Mouse (Mus musculus) CH12.LX (cell line): Measurements from ENCODE around the gene Lpo.

Experiments used
- CHD1 ChIP-seq: IDR thresholded peaks from 2 replicates; pipeline ENCODE4 v1.6.1; 2012; ENCODE audit warnings: low read depth, low read length, improper control_type of control experiment, inconsistent platforms
- CTCF ChIP-seq, 2 experiments: IDR thresholded peaks in 1 of 2; conservative IDR thresholded peaks in 1 of 2; 2 replicates each; pipeline ENCODE4 v1.5.1; 2011 to 2012; ENCODE audit warnings: low read depth in 2 of 2, low read length in 2 of 2, improper control_type of control experiment in 1 of 2, inconsistent platforms in 1 of 2, mild to moderate bottlenecking in 1 of 2, moderate library complexity in 1 of 2
- E2F4 ChIP-seq: IDR thresholded peaks from 2 replicates; pipeline ENCODE4 v1.6.1; 2011; ENCODE audit warnings: low read depth, low read length, improper control_type of control experiment; ENCODE audit not compliant: insufficient replicate concordance
- EP300 ChIP-seq: IDR thresholded peaks from 2 replicates; pipeline ENCODE4 v1.6.1; 2011; ENCODE audit warnings: low read length, improper control_type of control experiment
- MAZ ChIP-seq: IDR thresholded peaks from 2 replicates; pipeline ENCODE4 v1.6.1; 2012; ENCODE audit warnings: low read depth, mild to moderate bottlenecking, inconsistent platforms, low read length, improper control_type of control experiment, moderate library complexity
- MEF2A ChIP-seq: IDR thresholded peaks from 2 replicates; pipeline ENCODE4 v1.6.1; 2014; ENCODE audit warnings: low read depth, mild to moderate bottlenecking, inconsistent platforms, low read length, improper control_type of control experiment, borderline replicate concordance
- MXI1 ChIP-seq: IDR thresholded peaks from 2 replicates; pipeline ENCODE4 v1.6.1; 2011; ENCODE audit warnings: mild to moderate bottlenecking, low read depth, low read length, improper control_type of control experiment
- POLR2A ChIP-seq: IDR thresholded peaks from 2 replicates; pipeline ENCODE4 v1.6.1; 2011; ENCODE audit warnings: low read depth, mild to moderate bottlenecking, improper control_type of control experiment, low read length
- POLR2AphosphoS2 ChIP-seq: IDR thresholded peaks from 2 replicates; pipeline ENCODE4 v1.6.1; 2011; ENCODE audit warnings: low read depth, low read length, improper control_type of control experiment
- RAD21 ChIP-seq: IDR thresholded peaks from 2 replicates; pipeline ENCODE4 v1.6.1; 2011; ENCODE audit warnings: low read depth, mild to moderate bottlenecking, low read length, improper control_type of control experiment, moderate library complexity
- TBP ChIP-seq: conservative IDR thresholded peaks from 2 replicates; pipeline ENCODE4 v1.6.1; 2011; ENCODE audit warnings: low read depth, low read length, improper control_type of control experiment
- TCF12 ChIP-seq: IDR thresholded peaks from 2 replicates; pipeline ENCODE4 v1.6.1; 2014; ENCODE audit warnings: low read depth, mild to moderate bottlenecking, inconsistent platforms, low read length, improper control_type of control experiment
- USF1 ChIP-seq: IDR thresholded peaks from 2 replicates; pipeline ENCODE4 v1.6.1; 2014; ENCODE audit warnings: low read depth, mild to moderate bottlenecking, inconsistent platforms, low read length, improper control_type of control experiment
- ZC3H11A ChIP-seq: IDR thresholded peaks from 2 replicates; pipeline ENCODE4 v1.6.1; 2012; ENCODE audit warnings: low read depth, mild to moderate bottlenecking, inconsistent platforms, low read length, improper control_type of control experiment

DNA sequence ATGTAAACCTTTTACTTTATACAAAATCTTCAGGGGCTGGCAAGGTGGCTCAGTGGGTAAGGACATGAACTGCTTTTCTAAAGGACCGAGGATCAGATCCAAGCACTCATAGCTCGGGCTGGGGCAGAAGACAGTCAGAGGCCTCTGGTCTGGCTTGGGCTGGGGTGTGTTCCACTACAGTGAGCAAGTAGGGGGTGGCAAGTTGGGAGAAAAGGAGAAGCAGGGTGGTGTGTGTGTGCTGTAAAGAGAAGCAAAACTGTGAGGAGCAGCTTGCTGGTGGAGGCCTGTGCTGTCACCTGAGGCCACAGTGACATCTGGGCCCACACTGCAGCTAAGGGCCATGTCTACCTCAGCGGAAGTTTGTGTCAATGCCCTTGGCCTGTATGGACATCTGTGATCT lies 13.3 kb upstream of the Lpo start:
- TF ChIP-seq E2F4 (no peak), TCF12 (peak; percentile 36; the same call in 1 of the 2 replicates), ZC3H11A (no peak), POLR2A (no peak), TBP (no peak), POLR2AphosphoS2 (no peak), CHD1 (no peak), CTCF (conservative IDR thresholded peaks at IDR 0.05 in 1 of 2, IDR thresholded peaks at IDR 0.05 in 1 of 2; ENCODE audit: low read depth in 2 of 2, low read length in 2 of 2) (no peak), RAD21 (no peak), MXI1 (no peak), MEF2A (no peak), EP300 (no peak), USF1 (no peak), MAZ (no peak)
